Mouse (Mus musculus) layer of hippocampus, adult 2 months (tissue): ENCODE measurements around the gene Prr36. TPM values are rescaled to one million over a fixed set of nuclear protein-coding genes. Genes with fewer than 3 reads are reported as not detected.
"Not testable (repeated sequence)": the region's sequence is repeated elsewhere in the genome, so short reads cannot be mapped to it uniquely, and the experiment has no call there.

Source experiments
- DNase-seq, 2 experiments: peaks; one replicate each; pipeline ENCODE4 v3.0.0; 2022; ENCODE audit warnings: low spot score in 2 of 2
- H3K27ac ChIP-seq: fragments of 200-600 bp; 2 replicates; pipeline ENCODE4 v1.8.1; 2022
- H3K4me3 ChIP-seq: fragments of 200-600 bp; 2 replicates; pipeline ENCODE4 v1.8.1; 2022; ENCODE audit warnings: mild to moderate bottlenecking
- CTCF ChIP-seq: fragments of 200-600 bp; conservative IDR thresholded peaks from 2 replicates; pipeline ENCODE4 v1.8.1; 2022; ENCODE audit warnings: antibody characterized with exemption, mild to moderate bottlenecking, moderate library complexity
- long read RNA-seq, 2 experiments: library from polyadenylated mRNA; stranded (forward); transcript quantifications; one replicate each; pipeline ENCODE4 v2.0.0; 2021; ENCODE audit warnings: borderline mapping rate in 2 of 2
- total RNA-seq, 2 experiments: library from RNA; stranded (reverse); gene quantifications; 2 replicates each; pipeline ENCODE4 v1.2.3; 2021

The Prr36 gene
- 10 to 100 TPM; 46.0 to 47.4 TPM for total RNA-seq
- long read RNA-seq, experiment 1, partial matches to known transcripts = 2 of 3 reads
- long read RNA-seq, experiment 1, other reads (novel, unspliced or antisense) = 1 of 3 reads
- long read RNA-seq, experiment 2, partial matches to known transcripts = 5 of 10 reads
- long read RNA-seq, experiment 2, other reads (novel, unspliced or antisense) = 5 of 10 reads

- H3K4me3 ChIP-seq = peak within 1 kb of the TSS; percentile 80
- DNase-seq = peak; percentile 47 to 66
- H3K27ac ChIP-seq = peak within 1 kb of the TSS; percentile 91
- TF ChIP-seq CTCF = no peak
Observed at GRCm38 (mm10) chr8:4216791-4217621, at the start of gene Prr36. Gene Prr36 (minus strand): TSS chr8:4217459.

GRCm38 (mm10) chr8:4265160-4265914, 48.1 kb upstream of the Prr36 start:
- no peak for DNase-seq
- Histone ChIP-seq H3K27ac (no peak overlapping the region), H3K4me3 (no peak overlapping the region)
- no peak for TF ChIP-seq CTCF

GRCm38 (mm10) chr8:4263105-4263791, 46.0 kb upstream of the Prr36 start:
- Histone ChIP-seq H3K4me3 (no peak overlapping the region), H3K27ac (peak overlapping the region; percentile 39; the same call in 1 of the 2 replicates)
- DNase-seq = no peak
- no peak for TF ChIP-seq CTCF

GRCm38 (mm10) chr8:4259805-4260170, 42.5 kb upstream of the Prr36 start:
- DNase-seq = no peak
- Histone ChIP-seq H3K4me3 (no peak overlapping the region), H3K27ac (peak overlapping the region; percentile 97)
- no peak for TF ChIP-seq CTCF

GRCm38 (mm10) chr8:4259125-4259804, 42.0 kb upstream of the Prr36 start, which contains the start of gene Ctxn1:
Gene Ctxn1 (minus strand): TSS chr8:4259274.
- H3K27ac ChIP-seq = peak within 1 kb of the TSS; percentile 97
- TF ChIP-seq CTCF = no peak
- peak within 1 kb of the TSS; percentile 84 for H3K4me3 ChIP-seq
- peak; percentile 94 to 96 for DNase-seq

GRCm38 (mm10) chr8:4258678-4259077, 41.4 kb upstream of the Prr36 start:
- Histone ChIP-seq H3K4me3 (peak overlapping the region; percentile 84), H3K27ac (peak overlapping the region; percentile 97)
- DNase-seq = no peak
- TF ChIP-seq CTCF = no peak

GRCm38 (mm10) chr8:4258233-4258632, 41.0 kb upstream of the Prr36 start:
- TF ChIP-seq CTCF = peak; percentile 97
- H3K4me3 ChIP-seq = peak overlapping the region; percentile 84
- peak; percentile 82 to 88 for DNase-seq
- H3K27ac ChIP-seq = peak overlapping the region; percentile 97

- Histone ChIP-seq H3K4me3 (peak overlapping the region; percentile 84), H3K27ac (peak overlapping the region; percentile 97)
- no peak for DNase-seq
- no peak for TF ChIP-seq CTCF
Observed at GRCm38 (mm10) chr8:4257350-4257749, 40.1 kb upstream of the Prr36 start.

- DNase-seq = peak; percentile 84 to 93
- no peak for TF ChIP-seq CTCF
- Histone ChIP-seq H3K27ac (peak overlapping the region; percentile 97), H3K4me3 (peak overlapping the region; percentile 84)
Observed at GRCm38 (mm10) chr8:4256911-4257310, 39.7 kb upstream of the Prr36 start.

GRCm38 (mm10) chr8:4255471-4255870, 38.2 kb upstream of the Prr36 start:
- not testable (repeated sequence) for H3K4me3 ChIP-seq, DNase-seq
- peak overlapping the region; percentile 97 for H3K27ac ChIP-seq

- peak overlapping the region; percentile 95 for H3K4me3 ChIP-seq
- TF ChIP-seq CTCF = peak; percentile 72
- peak; percentile 64 to 65 for DNase-seq
- H3K27ac ChIP-seq = peak overlapping the region; percentile 97
Observed at GRCm38 (mm10) chr8:4254001-4254400, 36.7 kb upstream of the Prr36 start.
